Comparison of ENCODE assay signal across 26 mouse cellular contexts in the genomic region with DNA sequence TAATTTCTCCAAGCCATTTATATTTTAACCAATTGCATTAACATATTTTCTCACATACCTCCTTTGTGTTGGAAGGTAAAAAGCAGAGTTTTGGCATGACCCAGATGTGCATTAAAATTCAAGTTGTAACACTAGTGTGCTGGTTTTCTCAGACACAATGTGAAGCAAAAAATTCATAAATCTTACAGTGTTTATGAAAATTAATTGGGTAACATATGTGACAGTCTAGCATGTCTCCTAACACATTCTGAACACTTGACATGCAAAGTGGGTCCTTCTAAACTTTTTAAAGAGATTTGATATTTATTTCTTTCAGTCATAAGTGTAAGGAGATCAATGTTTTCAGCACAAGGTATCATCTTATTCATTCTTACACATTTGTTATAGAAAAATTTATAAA.
DNase-seq lines count a peak whose midpoint lies in the region; ATAC-seq and TF ChIP-seq lines count a peak whose summit lies in the region.
"Had no signal": no experiment of that assay in that cellular context is flagged by ENCODE, and none has a peak within 500 bp of the region (broad histone marks: within the 10 kb centered on the region; RNA-seq: fewer than 3 reads in every experiment).

No protein-coding gene starts in this region.

- no peak overlapping the region for H3K4me2 ChIP-seq in forebrain, embryonic 13.5 days
- H3K4me2 ChIP-seq in forebrain, embryonic 12.5 days = no peak overlapping the region
- no peak overlapping the region for H3K4me2 ChIP-seq in forebrain, embryonic 15.5 days (replicated peaks)
- H3K4me2 ChIP-seq in forebrain, postnatal 0 days (ENCODE audit: low read depth) = no peak overlapping the region
- H3K4me2 ChIP-seq: embryonic facial prominence, embryonic 13.5 days; embryonic facial prominence, embryonic 15.5 days had no signal

- TF ChIP-seq POLR2A in brain, embryonic 14.5 days (IDR thresholded peaks at IDR 0.05; ENCODE audit: borderline replicate concordance, extremely low read depth, insufficient read depth, insufficient read length, poor library complexity, severe bottlenecking) = no peak

- no peak for DNase-seq in forebrain, embryonic 10.5 days (ENCODE audit: extremely low spot score, low spot score)
- peak; percentile 54 for DNase-seq in brain, embryonic 14.5 days (ENCODE audit: low read depth)
- DNase-seq in forebrain, postnatal 0 days = peak; percentile 18
- DNase-seq in right cerebral cortex, postnatal 10 days (ENCODE audit: low spot score in 2 of 2) = no peak
- DNase-seq: adrenal gland, adult 8-10 months; adrenal gland, postnatal 14 days; adrenal gland, postnatal 36 days; B cell, adult 2 months; cerebellum, adult 11 months; cerebellum, adult 18-20 months; cerebellum, adult 8-10 months; cerebellum, adult 9-11 months; cerebellum, postnatal 14 days; cerebellum, postnatal 36 days; embryo, embryonic 11 days had no signal

- H3K9ac ChIP-seq in forebrain, embryonic 13.5 days = no peak overlapping the region
- no peak overlapping the region for H3K9ac ChIP-seq in forebrain, embryonic 12.5 days
- no peak overlapping the region for H3K9ac ChIP-seq in forebrain, embryonic 15.5 days (replicated peaks)
- H3K9ac ChIP-seq in forebrain, postnatal 0 days = no peak overlapping the region
- H3K9ac ChIP-seq: embryonic facial prominence, embryonic 13.5 days; embryonic facial prominence, embryonic 15.5 days had no signal

- H3K4me3 ChIP-seq in forebrain, embryonic 13.5 days = no peak overlapping the region
- H3K4me3 ChIP-seq in forebrain, embryonic 12.5 days (replicated peaks) = no peak overlapping the region
- no peak overlapping the region for H3K4me3 ChIP-seq in forebrain, embryonic 15.5 days
- no peak overlapping the region for H3K4me3 ChIP-seq in forebrain, embryonic 10.5 days
- no peak overlapping the region for H3K4me3 ChIP-seq in forebrain, postnatal 0 days (ENCODE audit: low read depth, low read length)
- H3K4me3 ChIP-seq: embryonic facial prominence, embryonic 13.5 days; embryonic facial prominence, embryonic 15.5 days; erythroblast, embryonic 14.5 days had no signal

- no peaks in the 10 kb centered on the region for H3K27me3 ChIP-seq in forebrain, embryonic 13.5 days
- no peaks in the 10 kb centered on the region for H3K27me3 ChIP-seq in forebrain, embryonic 12.5 days
- H3K27me3 ChIP-seq in forebrain, embryonic 15.5 days = no peaks in the 10 kb centered on the region
- no peaks in the 10 kb centered on the region for H3K27me3 ChIP-seq in forebrain, embryonic 10.5 days (ENCODE audit: poor library complexity, severe bottlenecking)
- H3K27me3 ChIP-seq in forebrain, postnatal 0 days (ENCODE audit: insufficient read depth, low read length) = no peaks in the 10 kb centered on the region
- H3K27me3 ChIP-seq: CH12.LX; embryonic facial prominence, embryonic 13.5 days; embryonic facial prominence, embryonic 15.5 days; Patski had no signal

- peak; percentile 66; the same call in 1 of the 2 replicates for ATAC-seq in forebrain, embryonic 13.5 days
- no peak for ATAC-seq in forebrain, embryonic 12.5 days (ENCODE audit: low FRiP score)
- peak; percentile 77 for ATAC-seq in forebrain, embryonic 15.5 days (replicated peaks)
- peak; percentile 55 for ATAC-seq in forebrain, postnatal 0 days
- ATAC-seq: activated CD4-positive, CD25-positive, alpha-beta regulatory T cell, adult 4 months; CD4-positive, CD25-positive, alpha-beta regulatory T cell, adult 4 months; Patski had no signal

- no peak overlapping the region for H3K27ac ChIP-seq in forebrain, embryonic 13.5 days
- H3K27ac ChIP-seq in forebrain, embryonic 12.5 days = no peak overlapping the region
- H3K27ac ChIP-seq in forebrain, embryonic 15.5 days (replicated peaks) = no peak overlapping the region
- no peak overlapping the region for H3K27ac ChIP-seq in forebrain, embryonic 10.5 days
- H3K27ac ChIP-seq in forebrain, postnatal 0 days (ENCODE audit: low read depth, low read length) = no peak overlapping the region
- H3K27ac ChIP-seq: embryonic facial prominence, embryonic 13.5 days; embryonic facial prominence, embryonic 15.5 days had no signal

- H3K9me3 ChIP-seq in forebrain, embryonic 13.5 days (replicated peaks) = no peaks in the 10 kb centered on the region
- H3K9me3 ChIP-seq in forebrain, embryonic 12.5 days = no peaks in the 10 kb centered on the region
- no peaks in the 10 kb centered on the region for H3K9me3 ChIP-seq in forebrain, embryonic 15.5 days
- H3K9me3 ChIP-seq in forebrain, embryonic 10.5 days = no peaks in the 10 kb centered on the region
- no peaks in the 10 kb centered on the region for H3K9me3 ChIP-seq in forebrain, postnatal 0 days (ENCODE audit: low read length)
- H3K9me3 ChIP-seq: embryonic facial prominence, embryonic 13.5 days; embryonic facial prominence, embryonic 15.5 days; G1E had no signal

- H3K4me1 ChIP-seq in forebrain, embryonic 13.5 days = no peaks in the 10 kb centered on the region
- H3K4me1 ChIP-seq in forebrain, embryonic 12.5 days = no peaks in the 10 kb centered on the region; the same call in 1 of the 2 replicates
- H3K4me1 ChIP-seq in forebrain, embryonic 15.5 days = peaks cover 4% of the 10 kb centered on the region; the same call in 1 of the 2 replicates
- H3K4me1 ChIP-seq in forebrain, embryonic 10.5 days = 0 out of 2 replicates have a peak, but pooled peaks cover 6% of the 10 kb centered on the region
- no peaks in the 10 kb centered on the region for H3K4me1 ChIP-seq in forebrain, postnatal 0 days (ENCODE audit: insufficient read depth)
- H3K4me1 ChIP-seq: embryonic facial prominence, embryonic 13.5 days; embryonic facial prominence, embryonic 15.5 days had no signal

- TF ChIP-seq CTCF in brain, embryonic 14.5 days (IDR thresholded peaks at IDR 0.05; ENCODE audit: borderline replicate concordance, extremely low read depth, insufficient read depth, insufficient read length) = no peak
- no peak for TF ChIP-seq CTCF in forebrain, postnatal 0 days (IDR thresholded peaks at IDR 0.05; ENCODE audit: low read depth)

- H3K36me3 ChIP-seq in forebrain, embryonic 13.5 days (ENCODE audit: poor library complexity, severe bottlenecking) = no peaks in the 10 kb centered on the region
- H3K36me3 ChIP-seq in forebrain, embryonic 12.5 days (replicated peaks) = no peaks in the 10 kb centered on the region
- no peaks in the 10 kb centered on the region for H3K36me3 ChIP-seq in forebrain, embryonic 15.5 days
- no peaks in the 10 kb centered on the region for H3K36me3 ChIP-seq in forebrain, embryonic 10.5 days (replicated peaks)
- no peaks in the 10 kb centered on the region for H3K36me3 ChIP-seq in forebrain, postnatal 0 days (ENCODE audit: insufficient read depth)
- H3K36me3 ChIP-seq: embryonic facial prominence, embryonic 13.5 days; embryonic facial prominence, embryonic 15.5 days; G1E had no signal

Comparison
In these comparisons a context has a peak if more than half of its experiments do, and no peak if none do; other contexts are left out.
1. DNase-seq: peak in brain, embryonic 14.5 days (single experiment) and forebrain, postnatal 0 days (single experiment); none in forebrain, embryonic 10.5 days (single experiment) and right cerebral cortex, postnatal 10 days (0 of 2).